Mouse (Mus musculus): ENCODE results near the gene Dand5.

DNA sequence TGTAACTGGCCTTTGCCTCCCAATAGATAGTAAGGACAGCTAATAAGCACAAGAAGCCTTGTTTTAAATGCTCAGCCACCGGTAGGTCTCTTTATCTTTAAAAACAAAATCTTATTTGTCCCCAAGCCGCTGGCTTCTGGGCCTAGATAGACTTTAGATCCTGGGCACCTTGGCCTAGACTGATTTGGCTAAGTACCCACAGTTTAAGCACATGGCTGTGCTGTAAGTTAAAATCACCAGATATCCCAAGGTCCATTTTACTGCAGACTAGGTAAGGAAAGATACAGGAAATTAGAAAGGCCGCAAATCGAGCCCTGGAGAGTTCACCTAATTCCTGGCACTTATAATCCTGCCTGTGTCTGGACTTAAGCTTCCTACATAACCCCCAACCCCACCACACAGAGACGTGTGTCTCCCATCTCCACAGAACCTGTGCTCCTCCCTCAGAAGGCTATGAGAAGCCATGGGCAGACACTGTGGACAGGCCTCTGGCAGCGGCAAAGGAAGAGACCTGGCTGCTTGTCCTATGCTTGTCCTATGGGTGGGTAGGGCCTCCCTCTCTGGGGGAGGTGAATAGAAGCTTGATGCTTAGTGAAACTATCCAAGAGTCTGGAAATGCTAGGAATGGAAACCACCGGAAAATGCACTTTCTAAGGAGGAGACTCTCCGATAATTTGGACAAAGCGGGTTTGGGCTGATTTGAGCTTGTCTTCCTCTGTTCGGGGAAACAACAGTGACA is 44.6 kb downstream of the Dand5 start:
- TF ChIP-seq POLR2A (IDR thresholded peaks at IDR 0.05; ENCODE audit: low read depth, low read length) (no peak), CTCF (IDR thresholded peaks at IDR 0.05; ENCODE audit: extremely low read depth, insufficient read depth, insufficient read length, insufficient replicate concordance) (no peak)

Measured in spleen, adult 2 months (tissue).